Mouse (Mus musculus) lung, adult 2 months (tissue): ENCODE results near the gene Cdk2ap1.

Source experiments
- CTCF ChIP-seq: fragments of 200-500 bp; IDR thresholded peaks from 2 replicates; pipeline ENCODE4 v1.5.1; 2011; ENCODE audit warnings: mild to moderate bottlenecking, low read length, control low read depth; ENCODE audit not compliant: insufficient read depth
- POLR2A ChIP-seq: fragments of 200-500 bp; IDR thresholded peaks from 2 replicates; pipeline ENCODE4 v1.6.1; 2011; ENCODE audit warnings: low read depth, mild to moderate bottlenecking, control low read depth, low read length, borderline replicate concordance; ENCODE audit errors: extremely low read depth

- TF ChIP-seq CTCF (no peak), POLR2A (no peak)
These were observed 17.2 kb upstream of the Cdk2ap1 start for GRCm38 (mm10) chr5:124380121-124380520.
